Comparison of ENCODE assay signal across 18 mouse cellular contexts in genomic region chr17:42822787-42823186, GRCm38 (mm10). TPM values are rescaled to one million over a fixed set of nuclear protein-coding genes. Genes with fewer than 3 reads are reported as not detected.
DNase-seq lines count a peak whose midpoint lies in the region; ATAC-seq and TF ChIP-seq lines count a peak whose summit lies in the region.
"Had no signal": no experiment of that assay in that cellular context is flagged by ENCODE, and none has a peak within 500 bp of the region (broad histone marks: within the 10 kb centered on the region; RNA-seq: fewer than 3 reads in every experiment).

No protein-coding gene starts in this region.

- 45% methylated on average over 8 of the region's 8 CpGs for WGBS in heart, postnatal 0 days

- TF ChIP-seq EP300 in heart, postnatal 0 days (IDR thresholded peaks at IDR 0.05; ENCODE audit: low read depth): no peak

- TF ChIP-seq CTCF in heart, postnatal 0 days (IDR thresholded peaks at IDR 0.05; ENCODE audit: low read depth): no peak

- H3K4me1 ChIP-seq in heart, postnatal 0 days (ENCODE audit: control insufficient read depth, insufficient read depth): no peaks in the 10 kb centered on the region
- H3K4me1 ChIP-seq: embryonic facial prominence, embryonic 10.5 days; neural tube, embryonic 13.5 days had no signal

- no peak overlapping the region for H3K9ac ChIP-seq in heart, postnatal 0 days (replicated peaks; ENCODE audit: low read depth, low read length)
- H3K9ac ChIP-seq: neural tube, embryonic 13.5 days had no signal

- H3K4me2 ChIP-seq in heart, postnatal 0 days (ENCODE audit: low read depth, low read length): peak overlapping the region; percentile 46
- H3K4me2 ChIP-seq: neural tube, embryonic 13.5 days had no signal

- H3K4me3 ChIP-seq in heart, postnatal 0 days (ENCODE audit: low read depth, low read length): 0 out of 2 replicates have a peak overlapping the region, but pooled peaks have one; percentile 2
- H3K4me3 ChIP-seq: embryonic facial prominence, embryonic 10.5 days; neural tube, embryonic 13.5 days had no signal

- H3K27me3 ChIP-seq in heart, postnatal 0 days (ENCODE audit: control insufficient read depth, insufficient read depth, low read length): no peaks in the 10 kb centered on the region
- H3K27me3 ChIP-seq: neural tube, embryonic 13.5 days had no signal

- H3K27ac ChIP-seq in heart, postnatal 0 days (ENCODE audit: low read depth): peak overlapping the region; percentile 67
- H3K27ac ChIP-seq: embryonic facial prominence, embryonic 10.5 days; neural tube, embryonic 13.5 days had no signal

- peak; percentile 99 for ATAC-seq in frontal cortex, adult (ENCODE audit: low TSS enrichment)
- ATAC-seq in heart, postnatal 0 days (ENCODE audit: insufficient read depth, low read depth): peak; percentile 89
- ATAC-seq: forebrain, embryonic 14.5 days; hindbrain, embryonic 16.5 days had no signal

- no peak for DNase-seq in frontal cortex, postnatal 25 days (ENCODE audit: low spot score in 2 of 2)
- peak; percentile 74 for DNase-seq in heart, postnatal 0 days (ENCODE audit: low spot score)
- DNase-seq in heart, adult 11 months: no peak
- DNase-seq in brain, adult 2 months (ENCODE audit: low read depth, low spot score): peak; percentile 90
- DNase-seq in right cerebral cortex, postnatal 10 days (ENCODE audit: low spot score in 2 of 2): peak; percentile 24 to 53
- no peak for DNase-seq in spleen, adult 12 weeks (ENCODE audit: low spot score)
- no peak for DNase-seq in layer of hippocampus, adult 9-10 months (ENCODE audit: low spot score)
- DNase-seq: adrenal gland, adult 8-10 months; cerebellum, adult 11-12 months; kidney, adult 18-20 months; kidney, postnatal 14 days; lung, adult 18-20 months; spleen, adult 18-20 months had no signal

- peaks cover 40% of the 10 kb centered on the region for H3K36me3 ChIP-seq in heart, postnatal 0 days (replicated peaks; ENCODE audit: control insufficient read depth, insufficient read depth, low read length)

- H3K9me3 ChIP-seq in heart, postnatal 0 days (replicated peaks; ENCODE audit: control insufficient read depth, low read length): no peaks in the 10 kb centered on the region
- H3K9me3 ChIP-seq: embryonic facial prominence, embryonic 10.5 days; neural tube, embryonic 13.5 days had no signal

RNA-seq across cellular contexts. Expression of gene Cd2ap, which starts 53.7 kb away (rescaled TPM):
- total RNA-seq in heart, postnatal 0 days (2014; rRNA removed; ENCODE audit: low replicate concordance): 20.2 and 24.3 TPM in 2 replicates
- polyA plus RNA-seq in heart, postnatal 0 days (2015; fragmentation: Nextera tagmentation; extraction: Ambion mirVana): 11.2 and 11.6 TPM in 2 replicates

Comparison
In these comparisons a context has a peak if more than half of its experiments do, and no peak if none do; other contexts are left out.
1. DNase-seq: peak in heart, postnatal 0 days (single experiment), brain, adult 2 months (single experiment) and right cerebral cortex, postnatal 10 days (2 of 2); none in frontal cortex, postnatal 25 days (0 of 2), heart, adult 11 months (single experiment), spleen, adult 12 weeks (single experiment) and layer of hippocampus, adult 9-10 months (single experiment).